Mouse (Mus musculus) liver, embryonic 14.5 days (tissue): ENCODE measurements at regions not wholly inside any gene's neighbourhood (a gene's known extent, or its start where the extent isn't known, plus 50 kb on each side); places are given as distances from the start of the nearest gene placed in this dataset.

Experiments
- CTCF ChIP-seq: IDR thresholded peaks from 2 replicates; pipeline ENCODE4 v1.5.1; 2016; ENCODE audit warnings: antibody characterized with exemption, low read depth, control low read depth
- EP300 ChIP-seq: IDR thresholded peaks from 2 replicates; pipeline ENCODE4 v1.6.1; 2016; ENCODE audit warnings: antibody characterized with exemption, low read depth

DNA sequence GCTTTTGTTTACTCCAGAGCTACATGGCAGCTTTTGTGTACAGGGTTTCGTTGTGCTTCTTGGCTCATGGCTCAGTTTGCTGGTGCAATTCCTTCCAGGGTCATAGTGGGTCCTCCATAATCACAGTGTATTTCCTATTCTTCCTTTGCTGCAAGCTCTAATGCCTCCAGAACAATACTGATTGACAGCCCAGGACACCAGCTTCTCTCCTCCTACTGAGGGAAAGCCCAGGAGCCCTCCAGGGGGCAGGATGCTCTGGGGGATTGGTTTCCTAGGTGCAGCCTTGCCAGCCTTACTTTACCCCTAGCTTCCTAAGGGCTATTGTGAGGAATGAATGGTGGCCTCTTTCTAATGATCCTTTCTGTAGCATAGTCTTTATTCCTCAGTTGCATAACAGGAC, 224.6 kb downstream of the Ice1 start:
- TF ChIP-seq CTCF (no peak), EP300 (no peak)
